Mouse (Mus musculus) MEL (cell line): ENCODE data around the gene Card9. TPM values are rescaled to one million over a fixed set of nuclear protein-coding genes. Genes with fewer than 3 reads are reported as not detected.
"Not testable (repeated sequence)": the region's sequence is repeated elsewhere in the genome, so short reads cannot be mapped to it uniquely, and the experiment has no call there.

Source experiments
- DNase-seq: peaks from one replicate; pipeline ENCODE4 v3.0.0; 2011; ENCODE audit warnings: low read depth, low spot score
- H3K27ac ChIP-seq: 2 replicates; pipeline ENCODE4 v1.5.1; 2012; ENCODE audit warnings: low read depth, mild to moderate bottlenecking, control low read depth, low read length, moderate library complexity; ENCODE audit not compliant: control insufficient read depth
- H3K27me3 ChIP-seq, 2 experiments: fragments of 150-350 bp in 1 of 2; sonication (generic) in 1 of 2; 2 replicates each; pipeline ENCODE4 v1.6.1; 2012; ENCODE audit warnings: low read length in 2 of 2, mild to moderate bottlenecking in 2 of 2, improper control_type of control experiment in 1 of 2, moderate library complexity in 1 of 2; ENCODE audit not compliant: insufficient read depth in 2 of 2, control insufficient read depth in 1 of 2
- H3K36me3 ChIP-seq, 2 experiments: 2 replicates each; pipeline ENCODE4 v1.6.1; 2012 to 2014; ENCODE audit warnings: low read length in 2 of 2, improper control_type of control experiment in 1 of 2, inconsistent platforms in 1 of 2, mild to moderate bottlenecking in 1 of 2; ENCODE audit not compliant: insufficient read depth in 2 of 2, control insufficient read depth in 1 of 2
- H3K4me1 ChIP-seq, 2 experiments: fragments of 150-350 bp in 1 of 2; sonication (generic) in 1 of 2; 2 replicates each; pipeline ENCODE4 v1.6.1; 2012; ENCODE audit warnings: low read length in 2 of 2, improper control_type of control experiment in 1 of 2, mild to moderate bottlenecking in 1 of 2; ENCODE audit not compliant: insufficient read depth in 2 of 2, control insufficient read depth in 1 of 2
- H3K4me3 ChIP-seq, 2 experiments: fragments of 150-350 bp in 1 of 2; sonication (generic) in 1 of 2; 2 replicates each; pipeline ENCODE4 v1.5.1; 2012; ENCODE audit warnings: low read depth in 2 of 2, low read length in 2 of 2, mild to moderate bottlenecking in 2 of 2, moderate library complexity in 2 of 2, control low read depth in 1 of 2, improper control_type of control experiment in 1 of 2; ENCODE audit not compliant: control insufficient read depth in 1 of 2, insufficient read depth in 1 of 2
- H3K79me2 ChIP-seq: 2 replicates; pipeline ENCODE4 v1.6.1; 2012; ENCODE audit warnings: mild to moderate bottlenecking, low read length, moderate library complexity; ENCODE audit not compliant: control insufficient read depth, poor library complexity, insufficient read depth
- H3K9ac ChIP-seq: 2 replicates; pipeline ENCODE4 v1.6.1; 2012; ENCODE audit warnings: low read depth, mild to moderate bottlenecking, control low read depth, low read length, moderate library complexity; ENCODE audit not compliant: control insufficient read depth, poor library complexity, severe bottlenecking
- H3K9me3 ChIP-seq: fragments of 150-350 bp; sonication (generic); replicated peaks from 2 replicates; pipeline ENCODE4 v1.6.1; 2012; ENCODE audit warnings: mild to moderate bottlenecking, low read length, improper control_type of control experiment, moderate library complexity; ENCODE audit not compliant: insufficient read depth
- BHLHE40 ChIP-seq: IDR thresholded peaks from 2 replicates; pipeline ENCODE4 v1.6.1; 2012; ENCODE audit warnings: low read depth, mild to moderate bottlenecking, inconsistent platforms, low read length, improper control_type of control experiment, borderline replicate concordance
- CTCF ChIP-seq, 3 experiments: IDR thresholded peaks in 2 of 3; conservative IDR thresholded peaks in 1 of 3; 2 replicates each; pipeline ENCODE4 v1.5.1; 2011 to 2012; ENCODE audit warnings: low read length in 3 of 3, low read depth in 2 of 3, mild to moderate bottlenecking in 2 of 3, improper control_type of control experiment in 1 of 3, inconsistent platforms in 1 of 3, mixed read lengths in 1 of 3, moderate library complexity in 1 of 3; ENCODE audit not compliant: control insufficient read depth in 1 of 3, insufficient read depth in 1 of 3, poor library complexity in 1 of 3, severe bottlenecking in 1 of 3
- EP300 ChIP-seq, 2 experiments: IDR thresholded peaks; 2 replicates each; pipeline ENCODE4 v1.6.1; 2011; ENCODE audit warnings: improper control_type of control experiment in 2 of 2, low read length in 2 of 2, low read depth in 1 of 2, mild to moderate bottlenecking in 1 of 2
- HCFC1 ChIP-seq: IDR thresholded peaks from 2 replicates; pipeline ENCODE4 v1.6.1; 2012; ENCODE audit warnings: low read depth, mild to moderate bottlenecking, inconsistent platforms, low read length, improper control_type of control experiment, moderate library complexity
- MAZ ChIP-seq: IDR thresholded peaks from 2 replicates; pipeline ENCODE4 v1.6.1; 2012; ENCODE audit warnings: low read depth, mild to moderate bottlenecking, inconsistent platforms, low read length, improper control_type of control experiment
- MEF2A ChIP-seq: IDR thresholded peaks from 2 replicates; pipeline ENCODE4 v1.6.1; 2014; ENCODE audit warnings: low read depth, mild to moderate bottlenecking, inconsistent platforms, low read length, improper control_type of control experiment; ENCODE audit not compliant: poor library complexity, insufficient replicate concordance, severe bottlenecking; ENCODE audit errors: extremely low read depth
- MXI1 ChIP-seq: IDR thresholded peaks from 2 replicates; pipeline ENCODE4 v1.6.1; 2011; ENCODE audit warnings: mild to moderate bottlenecking, low read depth, low read length, improper control_type of control experiment
- MYC ChIP-seq: IDR thresholded peaks from 2 replicates; pipeline ENCODE4 v1.6.1; 2011; ENCODE audit warnings: low read depth, mild to moderate bottlenecking, low read length, improper control_type of control experiment, moderate library complexity
- NRF1 ChIP-seq: IDR thresholded peaks from 2 replicates; pipeline ENCODE4 v1.6.1; 2014; ENCODE audit warnings: low read depth, mild to moderate bottlenecking, inconsistent platforms, low read length, improper control_type of control experiment, moderate library complexity; ENCODE audit not compliant: poor library complexity, insufficient read depth, severe bottlenecking
- POLR2AphosphoS2 ChIP-seq: IDR thresholded peaks from 2 replicates; pipeline ENCODE4 v1.6.1; 2011; ENCODE audit warnings: low read length, improper control_type of control experiment
- POLR2AphosphoS5 ChIP-seq: IDR thresholded peaks from 2 replicates; pipeline ENCODE4 v1.6.1; 2012; ENCODE audit warnings: low read depth, borderline replicate concordance, mild to moderate bottlenecking, inconsistent platforms, low read length, moderate library complexity, mixed read lengths
- RCOR1 ChIP-seq: IDR thresholded peaks from 2 replicates; pipeline ENCODE4 v1.6.1; 2012; ENCODE audit warnings: low read depth, mild to moderate bottlenecking, inconsistent platforms, low read length, improper control_type of control experiment
- SIN3A ChIP-seq: IDR thresholded peaks from 2 replicates; pipeline ENCODE4 v1.6.1; 2012; ENCODE audit warnings: low read length, improper control_type of control experiment, inconsistent platforms
- SMC3 ChIP-seq: IDR thresholded peaks from 2 replicates; pipeline ENCODE4 v1.6.1; 2011; ENCODE audit warnings: low read depth, low read length, improper control_type of control experiment
- TCF12 ChIP-seq: IDR thresholded peaks from 2 replicates; pipeline ENCODE4 v1.6.1; 2014; ENCODE audit warnings: low read depth, mild to moderate bottlenecking, inconsistent platforms, low read length, improper control_type of control experiment, moderate library complexity
- USF1 ChIP-seq: IDR thresholded peaks from 2 replicates; pipeline ENCODE4 v1.6.1; 2014; ENCODE audit warnings: low read depth, mild to moderate bottlenecking, inconsistent platforms, low read length, improper control_type of control experiment, moderate library complexity
- USF2 ChIP-seq, 2 experiments: IDR thresholded peaks; 2 replicates each; pipeline ENCODE4 v1.6.1; 2011 to 2012; ENCODE audit warnings: improper control_type of control experiment in 2 of 2, low read length in 2 of 2, borderline replicate concordance in 1 of 2, inconsistent platforms in 1 of 2, low read depth in 1 of 2, mild to moderate bottlenecking in 1 of 2; ENCODE audit not compliant: insufficient read depth in 1 of 2
- ZMIZ1 ChIP-seq: IDR thresholded peaks from 2 replicates; pipeline ENCODE4 v1.6.1; 2012; ENCODE audit warnings: low read depth, mild to moderate bottlenecking, inconsistent platforms, low read length, improper control_type of control experiment, moderate library complexity
- ZNF384 ChIP-seq: IDR thresholded peaks from 2 replicates; pipeline ENCODE4 v1.6.1; 2012; ENCODE audit warnings: low read depth, mild to moderate bottlenecking, inconsistent platforms, low read length, improper control_type of control experiment
- polyA plus RNA-seq, 2 experiments: library from polyadenylated mRNA; stranded (reverse) in 1 of 2; unstranded in 1 of 2; fragments of >175 nt in 1 of 2; fragments of >200 nt in 1 of 2; gene quantifications; 2 replicates each; pipeline versions ENCODE4 v1.2.1 to v1.2.4; 2012; ENCODE audit warnings: low replicate concordance in 2 of 2, low read depth in 1 of 2; ENCODE audit not compliant: insufficient read length in 2 of 2, insufficient read depth in 1 of 2, missing spikeins in 1 of 2
- total RNA-seq: library from RNA; depleted of rRNA; stranded (reverse); fragments of 300-350 nt; gene quantifications from 2 replicates; pipeline ENCODE4 v1.2.3, GENCODE M21; 2012

Gene Card9
- total and polyA plus RNA-seq, 3 experiments: 0.35 to 0.72 TPM; not detected in 1

DNA sequence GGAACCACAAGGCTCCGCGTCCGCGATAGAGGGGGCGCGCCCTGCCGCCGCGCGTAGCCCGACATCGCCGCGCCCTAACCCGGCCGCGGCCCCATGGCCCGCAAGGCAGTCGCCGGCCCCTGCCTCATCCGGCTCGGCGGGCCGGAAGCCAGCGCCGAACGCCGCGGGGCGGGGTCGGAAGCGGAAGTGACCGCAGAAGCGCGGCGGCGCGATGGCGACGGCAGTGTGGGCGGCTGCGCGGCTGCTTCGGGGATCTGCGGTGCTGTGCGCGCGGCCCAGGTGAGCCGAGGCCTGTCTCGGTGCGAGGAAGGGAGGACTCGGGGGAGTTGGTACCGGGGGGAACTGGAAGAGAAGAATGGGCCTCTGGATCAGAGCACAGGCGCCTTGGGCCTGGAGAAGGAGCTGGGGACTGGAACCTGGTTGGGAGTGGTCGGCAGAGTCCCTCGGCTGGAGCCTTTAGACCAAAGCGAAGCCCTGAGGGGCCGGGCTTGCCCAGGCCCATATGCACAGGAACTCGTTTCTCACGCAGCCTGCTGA lies 28.5 kb upstream of the Card9 start, which contains the start of the genes Entr1 and Pmpca (continued):
- TF ChIP-seq NRF1: peak; percentile 72
- TF ChIP-seq EP300 (IDR thresholded peaks at IDR 0.05; ENCODE audit: low read depth in 1 of 2, low read length in 2 of 2): no peak
- no peak for TF ChIP-seq SMC3
- TF ChIP-seq ZNF384: no peak
- TF ChIP-seq POLR2AphosphoS2: peak; percentile 90

- Histone ChIP-seq H3K4me1 (peaks cover 0 to 11% of the 10 kb centered on the region in 2 experiments; a peak in 3 of 4 replicates), H3K9me3 (no peaks in the 10 kb centered on the region), H3K4me3 (peak overlapping the region; percentile 75 to 93), H3K9ac (peak overlapping the region; percentile 85), H3K27ac (0 out of 2 replicates have a peak overlapping the region, but pooled peaks have one; percentile 9), H3K27me3 (no peaks in the 10 kb centered on the region), H3K79me2 (peaks cover 31% of the 10 kb centered on the region), H3K36me3 (peaks cover 7 to 8% of the 10 kb centered on the region in 2 experiments)
- peak; percentile 36 for DNase-seq
- TF ChIP-seq RCOR1: no peak
- TF ChIP-seq CTCF (IDR thresholded peaks at IDR 0.05 in 2 of 3, conservative IDR thresholded peaks at IDR 0.05 in 1 of 3; ENCODE audit: control insufficient read depth in 1 of 3, insufficient read depth in 1 of 3, low read depth in 2 of 3, low read length in 3 of 3, poor library complexity in 1 of 3, severe bottlenecking in 1 of 3): 0 out of 6 replicates have a peak, but pooled peaks of 1 of the 3 experiments have one; percentile 13
- TF ChIP-seq, all 39 proteins: peak for 1
These were observed 28.0 kb upstream of the Card9 start for GRCm38 (mm10) chr2:26388682-26389153.

DNA sequence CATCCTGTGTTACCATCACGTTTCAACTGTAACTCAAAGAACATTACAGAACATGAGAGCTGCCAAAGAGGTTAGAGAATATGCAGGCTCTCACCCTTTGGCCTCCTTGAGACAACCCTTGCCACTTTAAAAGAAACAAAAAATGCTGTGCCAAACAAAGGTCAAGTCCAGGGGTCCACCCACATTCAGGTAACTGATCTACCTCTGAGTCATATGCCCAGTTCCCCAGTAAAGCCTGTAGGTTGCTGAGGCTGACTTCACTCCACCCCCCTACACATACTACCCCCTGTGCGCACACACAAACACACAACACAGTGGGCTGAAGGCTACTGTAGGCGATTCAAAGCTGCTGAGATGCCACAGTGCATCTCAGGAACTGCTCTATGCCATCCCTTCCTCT lies 27.0 kb upstream of the Card9 start:
- H3K9ac ChIP-seq: peak overlapping the region; percentile 26; the same call in 1 of the 2 replicates
- DNase-seq: no peak
- TF ChIP-seq MYC (no peak), BHLHE40 (no peak), SIN3A (no peak), NRF1 (no peak), MXI1 (no peak), MEF2A (no peak), POLR2AphosphoS5 (no peak), HCFC1 (no peak), USF2 (IDR thresholded peaks at IDR 0.05; ENCODE audit: borderline replicate concordance in 1 of 2, insufficient read depth in 1 of 2, low read depth in 1 of 2, low read length in 2 of 2) (no peak), SMC3 (no peak), TCF12 (no peak), ZMIZ1 (no peak), MAZ (no peak), USF1 (no peak), CTCF (IDR thresholded peaks at IDR 0.05 in 2 of 3, conservative IDR thresholded peaks at IDR 0.05 in 1 of 3; ENCODE audit: control insufficient read depth in 1 of 3, insufficient read depth in 1 of 3, low read depth in 2 of 3, low read length in 3 of 3, poor library complexity in 1 of 3, severe bottlenecking in 1 of 3) (no peak)
- TF ChIP-seq, all 39 proteins: peak for 0
- Histone ChIP-seq H3K36me3 (peaks cover 5 to 7% of the 10 kb centered on the region in 2 experiments), H3K4me3 (no peak overlapping the region; a peak in 1 of 4 replicates), H3K9me3 (no peaks in the 10 kb centered on the region), H3K27ac (no peak overlapping the region), H3K27me3 (no peaks in the 10 kb centered on the region), H3K4me1 (peaks cover 0 to 11% of the 10 kb centered on the region in 2 experiments; a peak in 3 of 4 replicates), H3K79me2 (peaks cover 31% of the 10 kb centered on the region)

DNA sequence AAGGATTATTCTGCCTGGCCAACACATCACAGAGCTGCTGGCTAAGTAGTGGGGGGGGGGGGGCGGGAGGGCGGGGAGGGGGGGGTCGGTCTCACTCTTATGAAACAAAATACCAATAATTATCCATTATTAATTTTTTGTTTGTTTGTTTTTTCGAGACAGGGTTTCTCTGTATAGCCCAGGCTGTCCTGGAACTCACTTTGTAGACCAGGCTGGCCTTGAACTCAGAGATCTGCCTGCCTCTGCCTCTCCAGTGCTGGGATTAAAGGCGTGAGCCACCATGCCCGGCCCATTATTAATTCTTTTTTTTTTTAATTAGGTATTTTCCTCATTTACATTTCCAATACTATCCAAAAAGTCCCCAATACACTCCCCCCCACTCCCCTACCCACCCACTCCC lies 20.2 kb upstream of the Card9 start:
- not testable (repeated sequence) for H3K27ac ChIP-seq, DNase-seq, H3K36me3 ChIP-seq, H3K27me3 ChIP-seq, H3K9me3 ChIP-seq, H3K4me1 ChIP-seq
- H3K79me2 ChIP-seq: peaks cover 17% of the 10 kb centered on the region
- H3K9ac ChIP-seq: peak overlapping the region; percentile 61
- peak overlapping the region; percentile 72 to 94 for H3K4me3 ChIP-seq
